Mouse (Mus musculus) lung, postnatal 0 days (tissue): Measurements from ENCODE around the gene Pdzd4.

Source experiments
- CTCF ChIP-seq: IDR thresholded peaks from 2 replicates; pipeline ENCODE4 v1.5.1; 2016; ENCODE audit warnings: antibody characterized with exemption, mild to moderate bottlenecking
- EP300 ChIP-seq: IDR thresholded peaks from 2 replicates; pipeline ENCODE4 v1.6.1; 2016; ENCODE audit warnings: antibody characterized with exemption, mild to moderate bottlenecking, control low read depth

- TF ChIP-seq CTCF (no peak), EP300 (no peak)
Measured at GRCm38 (mm10) chrX:73864692-73865091, 39.9 kb upstream of the Pdzd4 start.
